Mouse (Mus musculus): ENCODE data around the gene Olfr1425.
"Not testable (repeated sequence)": the region's sequence is repeated elsewhere in the genome, so short reads cannot be mapped to it uniquely, and the experiment has no call there.

Gene Olfr1425

GRCm38 (mm10) chr19:12077631-12078030 lies at the start of gene Olfr1425:
Olfr1425 (minus strand) TSS chr19:12077731.
- not testable (repeated sequence) for DNase-seq (ENCODE audit: low read depth, low spot score)

GRCm38 (mm10) chr19:12123103-12123502 lies 45.6 kb upstream of the Olfr1425 start, which contains the start of gene Olfr76:
Olfr76 (minus strand) TSS chr19:12123203.
- no peak for DNase-seq (ENCODE audit: low read depth, low spot score)

- no peak for DNase-seq (ENCODE audit: low read depth, low spot score)
These were observed 38.9 kb upstream of the Olfr1425 start for GRCm38 (mm10) chr19:12116464-12116863.

GRCm38 (mm10) chr19:12115797-12116196 lies 38.3 kb upstream of the Olfr1425 start, which contains the start of gene Olfr1428:
Olfr1428 (minus strand) TSS chr19:12115897.
- no peak for DNase-seq (ENCODE audit: low read depth, low spot score)

GRCm38 (mm10) chr19:12113807-12114206 lies 36.3 kb upstream of the Olfr1425 start:
- DNase-seq (ENCODE audit: low read depth, low spot score) = no peak

GRCm38 (mm10) chr19:12104541-12104940 lies 27.0 kb upstream of the Olfr1425 start:
- DNase-seq (ENCODE audit: low read depth, low spot score) = no peak

GRCm38 (mm10) chr19:12103234-12103633 lies 25.7 kb upstream of the Olfr1425 start, which contains the start of gene Olfr1427:
Olfr1427 (minus strand) TSS chr19:12103334.
- DNase-seq (ENCODE audit: low read depth, low spot score) = no peak

- DNase-seq (ENCODE audit: low read depth, low spot score) = no peak
These were observed 14.4 kb upstream of the Olfr1425 start, which contains the start of gene Olfr1426 for GRCm38 (mm10) chr19:12091913-12092312. Olfr1426 (minus strand) TSS chr19:12092013.

- not testable (repeated sequence) for DNase-seq (ENCODE audit: low read depth, low spot score)
These were observed 8.0 kb downstream of the Olfr1425 start for GRCm38 (mm10) chr19:12069546-12069945.

GRCm38 (mm10) chr19:12067806-12068205 lies 9.7 kb downstream of the Olfr1425 start:
- not testable (repeated sequence) for DNase-seq (ENCODE audit: low read depth, low spot score)

GRCm38 (mm10) chr19:12062582-12062981 lies 14.9 kb downstream of the Olfr1425 start, which contains the start of gene Olfr1424:
Olfr1424 (minus strand) TSS chr19:12062682.
- not testable (repeated sequence) for DNase-seq (ENCODE audit: low read depth, low spot score)

GRCm38 (mm10) chr19:12043163-12043562 lies 34.4 kb downstream of the Olfr1425 start:
- no peak for DNase-seq (ENCODE audit: low read depth, low spot score)

GRCm38 (mm10) chr19:12041217-12041616 lies 36.3 kb downstream of the Olfr1425 start, which contains the start of gene Olfr1423:
Olfr1423 (minus strand) TSS chr19:12041317.
- DNase-seq (ENCODE audit: low read depth, low spot score) = no peak

- no peak for DNase-seq (ENCODE audit: low read depth, low spot score)
These were observed 39.8 kb downstream of the Olfr1425 start for GRCm38 (mm10) chr19:12037727-12038126.

- no peak for DNase-seq (ENCODE audit: low read depth, low spot score)
These were observed 50.9 kb downstream of the Olfr1425 start for GRCm38 (mm10) chr19:12026606-12027005.

- no peak for DNase-seq (ENCODE audit: low read depth, low spot score)
These were observed 52.2 kb downstream of the Olfr1425 start for GRCm38 (mm10) chr19:12025333-12025732.

- DNase-seq (ENCODE audit: low read depth, low spot score) = no peak
These were observed 53.4 kb downstream of the Olfr1425 start for GRCm38 (mm10) chr19:12024149-12024548.
